Mouse (Mus musculus): Measurements from ENCODE around the gene Tmem151a. TPM values are rescaled to one million over a fixed set of nuclear protein-coding genes. Genes with fewer than 3 reads are reported as not detected.

Tmem151a gene
- polyA plus RNA-seq, 1 experiment: 6.2 TPM

GRCm38 (mm10) chr19:5065104-5065503 is 20.2 kb downstream of the Tmem151a start:
- peaks cover 22% of the 10 kb centered on the region for H3K4me1 ChIP-seq (ENCODE audit: control insufficient read depth, insufficient read depth, low read length)
- H3K9me3 ChIP-seq (replicated peaks; ENCODE audit: control insufficient read depth, insufficient read depth, low read length, poor library complexity, severe bottlenecking): no peaks in the 10 kb centered on the region
- no peaks in the 10 kb centered on the region for H3K27me3 ChIP-seq (ENCODE audit: control insufficient read depth, insufficient read depth, low read length, poor library complexity, severe bottlenecking)
- no peaks in the 10 kb centered on the region for H3K36me3 ChIP-seq (ENCODE audit: control insufficient read depth, insufficient read depth, low read length, poor library complexity, severe bottlenecking)
- H3K9ac ChIP-seq (ENCODE audit: low read depth, poor library complexity, severe bottlenecking): no peak overlapping the region
- TF ChIP-seq EP300 (IDR thresholded peaks at IDR 0.05; ENCODE audit: insufficient read depth, low read depth, low read length): no peak
- TF ChIP-seq CTCF (IDR thresholded peaks at IDR 0.05; ENCODE audit: low read depth, low read length): no peak
- TF ChIP-seq POLR2A (IDR thresholded peaks at IDR 0.05; ENCODE audit: insufficient read depth, low read length): no peak
- no peak overlapping the region for H3K4me3 ChIP-seq (ENCODE audit: low read depth, low read length)
- no peak overlapping the region for H3K27ac ChIP-seq (ENCODE audit: insufficient read depth, low read length)

- H3K9me3 ChIP-seq (replicated peaks; ENCODE audit: control insufficient read depth, insufficient read depth, low read length, poor library complexity, severe bottlenecking): no peaks in the 10 kb centered on the region
- peaks cover 34% of the 10 kb centered on the region for H3K4me1 ChIP-seq (ENCODE audit: control insufficient read depth, insufficient read depth, low read length)
- TF ChIP-seq EP300 (IDR thresholded peaks at IDR 0.05; ENCODE audit: insufficient read depth, low read depth, low read length): no peak
- TF ChIP-seq CTCF (IDR thresholded peaks at IDR 0.05; ENCODE audit: low read depth, low read length): no peak
- H3K27me3 ChIP-seq (ENCODE audit: control insufficient read depth, insufficient read depth, low read length, poor library complexity, severe bottlenecking): no peaks in the 10 kb centered on the region
- H3K9ac ChIP-seq (ENCODE audit: low read depth, poor library complexity, severe bottlenecking): no peak overlapping the region
- no peak overlapping the region for H3K27ac ChIP-seq (ENCODE audit: insufficient read depth, low read length)
- H3K4me3 ChIP-seq (ENCODE audit: low read depth, low read length): no peak overlapping the region
- H3K36me3 ChIP-seq (ENCODE audit: control insufficient read depth, insufficient read depth, low read length, poor library complexity, severe bottlenecking): no peaks in the 10 kb centered on the region
These were observed 22.9 kb downstream of the Tmem151a start for GRCm38 (mm10) chr19:5062446-5062845.

GRCm38 (mm10) chr19:5062041-5062440 is 23.3 kb downstream of the Tmem151a start:
- H3K9ac ChIP-seq (ENCODE audit: low read depth, poor library complexity, severe bottlenecking): no peak overlapping the region
- no peaks in the 10 kb centered on the region for H3K27me3 ChIP-seq (ENCODE audit: control insufficient read depth, insufficient read depth, low read length, poor library complexity, severe bottlenecking)
- H3K36me3 ChIP-seq (ENCODE audit: control insufficient read depth, insufficient read depth, low read length, poor library complexity, severe bottlenecking): no peaks in the 10 kb centered on the region
- H3K4me3 ChIP-seq (ENCODE audit: low read depth, low read length): no peak overlapping the region
- H3K27ac ChIP-seq (ENCODE audit: insufficient read depth, low read length): no peak overlapping the region
- no peak for TF ChIP-seq CTCF (IDR thresholded peaks at IDR 0.05; ENCODE audit: low read depth, low read length)
- TF ChIP-seq POLR2A (IDR thresholded peaks at IDR 0.05; ENCODE audit: insufficient read depth, low read length): no peak
- TF ChIP-seq EP300 (IDR thresholded peaks at IDR 0.05; ENCODE audit: insufficient read depth, low read depth, low read length): no peak
- peaks cover 30% of the 10 kb centered on the region for H3K4me1 ChIP-seq (ENCODE audit: control insufficient read depth, insufficient read depth, low read length)
- H3K9me3 ChIP-seq (replicated peaks; ENCODE audit: control insufficient read depth, insufficient read depth, low read length, poor library complexity, severe bottlenecking): no peaks in the 10 kb centered on the region

- Histone ChIP-seq H3K27me3 (ENCODE audit: control insufficient read depth, insufficient read depth, low read length, poor library complexity, severe bottlenecking) (no peaks in the 10 kb centered on the region), H3K36me3 (ENCODE audit: control insufficient read depth, insufficient read depth, low read length, poor library complexity, severe bottlenecking) (no peaks in the 10 kb centered on the region), H3K4me3 (ENCODE audit: low read depth, low read length) (no peak overlapping the region), H3K27ac (ENCODE audit: insufficient read depth, low read length) (peak overlapping the region; percentile 52), H3K4me1 (ENCODE audit: control insufficient read depth, insufficient read depth, low read length) (peaks cover 28% of the 10 kb centered on the region), H3K9me3 (replicated peaks; ENCODE audit: control insufficient read depth, insufficient read depth, low read length, poor library complexity, severe bottlenecking) (no peaks in the 10 kb centered on the region), H3K9ac (ENCODE audit: low read depth, poor library complexity, severe bottlenecking) (no peak overlapping the region)
- no peak for TF ChIP-seq POLR2A (IDR thresholded peaks at IDR 0.05; ENCODE audit: insufficient read depth, low read length)
These were observed 24.7 kb downstream of the Tmem151a start for GRCm38 (mm10) chr19:5060365-5061330.

GRCm38 (mm10) chr19:5058801-5059771 is 26.2 kb downstream of the Tmem151a start:
- Histone ChIP-seq H3K9ac (ENCODE audit: low read depth, poor library complexity, severe bottlenecking) (no peak overlapping the region), H3K36me3 (ENCODE audit: control insufficient read depth, insufficient read depth, low read length, poor library complexity, severe bottlenecking) (no peaks in the 10 kb centered on the region), H3K27me3 (ENCODE audit: control insufficient read depth, insufficient read depth, low read length, poor library complexity, severe bottlenecking) (no peaks in the 10 kb centered on the region), H3K9me3 (replicated peaks; ENCODE audit: control insufficient read depth, insufficient read depth, low read length, poor library complexity, severe bottlenecking) (no peaks in the 10 kb centered on the region), H3K27ac (ENCODE audit: insufficient read depth, low read length) (peak overlapping the region; percentile 79), H3K4me1 (ENCODE audit: control insufficient read depth, insufficient read depth, low read length) (peaks cover 28% of the 10 kb centered on the region), H3K4me3 (ENCODE audit: low read depth, low read length) (no peak overlapping the region)
- no peak for TF ChIP-seq POLR2A (IDR thresholded peaks at IDR 0.05; ENCODE audit: insufficient read depth, low read length)
- peak; percentile 31; the same call in 1 of the 2 replicates for TF ChIP-seq EP300 (IDR thresholded peaks at IDR 0.05; ENCODE audit: insufficient read depth, low read depth, low read length)

All from ES-Bruce4 (cell line).